Mouse (Mus musculus) liver, postnatal 0 days (tissue): Measurements from ENCODE around the gene Grk6. TPM values are rescaled to one million over a fixed set of nuclear protein-coding genes. Genes with fewer than 3 reads are reported as not detected.

Source experiments
- ATAC-seq: fragments of 200-750 bp; cut with Nextera tagmentation; 2 replicates; pipeline ENCODE4 v1.8.0; 2017; ENCODE audit warnings: mild to moderate bottlenecking, moderate library complexity
- DNase-seq: peaks from one replicate; pipeline ENCODE4 v3.0.0-alpha.2; 2016
- H3K27ac ChIP-seq: fragments of 300-500 bp; sonication (generic); 2 replicates; pipeline ENCODE4 v1.5.1; 2014; ENCODE audit warnings: antibody characterized with exemption, moderate library complexity, mild to moderate bottlenecking, low read depth
- H3K27me3 ChIP-seq: fragments of 300-500 bp; sonication (generic); 2 replicates; pipeline ENCODE4 v1.6.1; 2014; ENCODE audit warnings: low read length, control low read depth, mixed read lengths; ENCODE audit not compliant: insufficient read depth
- H3K36me3 ChIP-seq: fragments of 300-500 bp; sonication (generic); replicated peaks from 2 replicates; pipeline ENCODE4 v1.6.1; 2014; ENCODE audit warnings: mild to moderate bottlenecking, control low read depth, low read length, moderate library complexity, mixed read lengths; ENCODE audit not compliant: insufficient read depth
- H3K4me1 ChIP-seq: fragments of 300-500 bp; sonication (generic); 2 replicates; pipeline ENCODE4 v1.6.1; 2014; ENCODE audit warnings: antibody characterized with exemption, mild to moderate bottlenecking, control low read depth; ENCODE audit not compliant: insufficient read depth
- H3K4me2 ChIP-seq: fragments of 300-500 bp; sonication (generic); 2 replicates; pipeline ENCODE4 v1.6.1; 2014; ENCODE audit warnings: low read depth, mild to moderate bottlenecking, low read length, moderate library complexity, mixed read lengths
- H3K4me3 ChIP-seq: fragments of 300-500 bp; sonication (generic); 2 replicates; pipeline ENCODE4 v1.5.1; 2014; ENCODE audit warnings: low read depth, low read length
- H3K9ac ChIP-seq: fragments of 300-500 bp; sonication (generic); replicated peaks from 2 replicates; pipeline ENCODE4 v1.6.1; 2014; ENCODE audit warnings: mild to moderate bottlenecking, moderate library complexity
- H3K9me3 ChIP-seq: fragments of 300-500 bp; sonication (generic); 2 replicates; pipeline ENCODE4 v1.6.1; 2016; ENCODE audit warnings: mild to moderate bottlenecking, control low read depth, low read length, mixed read lengths
- CTCF ChIP-seq: sonication (generic); IDR thresholded peaks from 2 replicates; pipeline ENCODE4 v1.5.1; 2016; ENCODE audit warnings: antibody characterized with exemption, low read depth
- EP300 ChIP-seq: IDR thresholded peaks from 2 replicates; pipeline ENCODE4 v1.6.1; 2016; ENCODE audit warnings: antibody characterized with exemption, low read depth, mild to moderate bottlenecking
- WGBS: fragments of 180-500 bp; shearing (Covaris S2); extraction: QIAGEN DNeasy Blood & Tissue Kit; methylation state at CpG from one replicate; pipeline ENCODE4 v1.1.7; 2014; ENCODE audit not compliant: insufficient replicate concordance; 5-methylcytosine and 5-hydroxymethylcytosine counted together
- polyA plus RNA-seq: library from polyadenylated mRNA; unstranded; fragments of >200 nt; fragmentation: Nextera tagmentation; extraction: Ambion mirVana; gene quantifications from 2 replicates; pipeline ENCODE4 v1.2.1, GENCODE M21; 2015

The Grk6 gene
- polyA plus RNA-seq, 1 experiment from 2014 or later, result 16.7 TPM

GRCm38 (mm10) chr13:55404853-55405782 is 39.8 kb upstream of the Grk6 start:
- 0 out of 2 replicates have a peak overlapping the region, but pooled peaks have one; percentile 19 for H3K4me2 ChIP-seq
- ATAC-seq, result peak; percentile 70

GRCm38 (mm10) chr13:55405783-55406390 is 39.0 kb upstream of the Grk6 start:
- TF ChIP-seq EP300 (0 out of 2 replicates have a peak, but pooled peaks have one; percentile 8), CTCF (no peak)
- H3K4me2 ChIP-seq, result peak overlapping the region; percentile 19; the same call in 1 of the 2 replicates
- H3K27ac ChIP-seq, result 0 out of 2 replicates have a peak overlapping the region, but pooled peaks have one; percentile 19
- H3K4me1 ChIP-seq, result peaks cover 2% of the 10 kb centered on the region; the same call in 1 of the 2 replicates
- H3K4me3 ChIP-seq, result no peak overlapping the region
- H3K27me3 ChIP-seq, result peaks cover 28% of the 10 kb centered on the region
- no peak overlapping the region for H3K9ac ChIP-seq
- ATAC-seq (peak; percentile 50), DNase-seq (peak; percentile 39)
- no peaks in the 10 kb centered on the region for H3K9me3 ChIP-seq
- no peaks in the 10 kb centered on the region for H3K36me3 ChIP-seq
- WGBS, result 31% methylated on average over 13 of the region's 13 CpGs

More at GRCm38 (mm10) chr13:55404853-55405782, 39.8 kb upstream of the Grk6 start:
- Histone ChIP-seq H3K4me1 (peaks cover 2% of the 10 kb centered on the region; the same call in 1 of the 2 replicates), H3K27me3 (peaks cover 28% of the 10 kb centered on the region), H3K27ac (0 out of 2 replicates have a peak overlapping the region, but pooled peaks have one; percentile 19), H3K9ac (no peak overlapping the region), H3K4me3 (no peak overlapping the region), H3K9me3 (no peaks in the 10 kb centered on the region), H3K36me3 (no peaks in the 10 kb centered on the region)
- peak; percentile 81 for DNase-seq
- 9% methylated on average over 11 of the region's 11 CpGs for WGBS
- peak; percentile 33; the same call in 1 of the 2 replicates for TF ChIP-seq EP300
- TF ChIP-seq CTCF, result peak; percentile 97

- WGBS, result 73% methylated on average over 4 of the region's 4 CpGs
- Histone ChIP-seq H3K4me1 (peaks cover 2% of the 10 kb centered on the region; the same call in 1 of the 2 replicates), H3K36me3 (no peaks in the 10 kb centered on the region), H3K9ac (no peak overlapping the region), H3K27ac (no peak overlapping the region), H3K4me2 (no peak overlapping the region), H3K4me3 (no peak overlapping the region), H3K27me3 (peaks cover 31% of the 10 kb centered on the region), H3K9me3 (no peaks in the 10 kb centered on the region)
- no peak for ATAC-seq
- TF ChIP-seq CTCF, result no peak
- no peak for TF ChIP-seq EP300
- no peak for DNase-seq
Measured at GRCm38 (mm10) chr13:55407341-55407740, 37.5 kb upstream of the Grk6 start.

GRCm38 (mm10) chr13:55408546-55409120 is 36.2 kb upstream of the Grk6 start:
- TF ChIP-seq EP300, result no peak
- no peak for TF ChIP-seq CTCF
- Histone ChIP-seq H3K27ac (no peak overlapping the region), H3K36me3 (no peaks in the 10 kb centered on the region), H3K9ac (no peak overlapping the region), H3K9me3 (no peaks in the 10 kb centered on the region), H3K4me2 (no peak overlapping the region), H3K4me3 (no peak overlapping the region), H3K4me1 (peaks cover 2% of the 10 kb centered on the region), H3K27me3 (peaks cover 31% of the 10 kb centered on the region)
- WGBS, result 79% methylated on average over 19 of the region's 19 CpGs
- no peak for ATAC-seq
- DNase-seq, result no peak

GRCm38 (mm10) chr13:55411826-55412225 is 33.0 kb upstream of the Grk6 start:
- TF ChIP-seq EP300 (no peak), CTCF (no peak)
- H3K36me3 ChIP-seq, result no peaks in the 10 kb centered on the region
- no peaks in the 10 kb centered on the region; the same call in 1 of the 2 replicates for H3K4me1 ChIP-seq
- no peak overlapping the region for H3K4me3 ChIP-seq
- ATAC-seq (no peak), DNase-seq (no peak)
- H3K27ac ChIP-seq, result no peak overlapping the region
- no peaks in the 10 kb centered on the region for H3K9me3 ChIP-seq
- 65% methylated on average over 7 of the region's 7 CpGs for WGBS
- H3K27me3 ChIP-seq, result peaks cover 33% of the 10 kb centered on the region
- H3K4me2 ChIP-seq, result no peak overlapping the region
- H3K9ac ChIP-seq, result no peak overlapping the region
